Mouse (Mus musculus) adrenal gland, adult 8-10 months (tissue): ENCODE data around the gene Tprn. TPM values are rescaled to one million over a fixed set of nuclear protein-coding genes. Genes with fewer than 3 reads are reported as not detected.
A peak's percentile ranks its signal among the peaks of the same experiment; 100 is the strongest.
"Not testable (repeated sequence)": the region's sequence is repeated elsewhere in the genome, so short reads cannot be mapped to it uniquely, and the experiment has no call there.

Source experiments
- DNase-seq: peaks from one replicate; pipeline ENCODE4 v3.0.0; 2022
- total RNA-seq, 4 experiments: library from RNA; stranded (reverse); gene quantifications; 2 replicates each; pipeline ENCODE4 v1.2.4; 2022

Gene Tprn
- total RNA-seq, 4 experiments from 2014 or later, result 10.3 to 14.5 (median 11.1) TPM

GRCm38 (mm10) chr2:25237522-25237921 is 24.9 kb upstream of the Tprn start:
- no peak for DNase-seq

GRCm38 (mm10) chr2:25238106-25238505 is 24.3 kb upstream of the Tprn start:
- DNase-seq, result no peak

- no peak for DNase-seq
Measured at GRCm38 (mm10) chr2:25239766-25240165, 22.7 kb upstream of the Tprn start.

GRCm38 (mm10) chr2:25240310-25240709 is 22.1 kb upstream of the Tprn start:
- DNase-seq, result no peak

- DNase-seq, result peak; percentile 77
Measured at GRCm38 (mm10) chr2:25240723-25241437, 21.5 kb upstream of the Tprn start.

- no peak for DNase-seq
Measured at GRCm38 (mm10) chr2:25241438-25241775, 21.0 kb upstream of the Tprn start.

- DNase-seq, result no peak
Measured at GRCm38 (mm10) chr2:25242101-25242506, 20.3 kb upstream of the Tprn start, which contains the start of the genes Rnf208 and Cysrt1. TSS of gene Rnf208 (plus strand) at chr2:25242255. TSS of gene Cysrt1 (minus strand) at chr2:25242452.

- DNase-seq, result no peak
Measured at GRCm38 (mm10) chr2:25243342-25243741, 19.1 kb upstream of the Tprn start.

- DNase-seq, result no peak
Measured at GRCm38 (mm10) chr2:25244144-25244543, 18.3 kb upstream of the Tprn start.

- no peak for DNase-seq
Measured at GRCm38 (mm10) chr2:25246183-25247072, 16.0 kb upstream of the Tprn start, which contains the start of gene AL732309.1. TSS of gene AL732309.1 (minus strand) at chr2:25246863.

GRCm38 (mm10) chr2:25252331-25252730 is 10.1 kb upstream of the Tprn start:
- DNase-seq, result no peak

GRCm38 (mm10) chr2:25255284-25255779 is 7.1 kb upstream of the Tprn start, which contains the start of gene Tmem203:
TSS of gene Tmem203 (plus strand) at chr2:25255439.
- DNase-seq, result peak; percentile 76

GRCm38 (mm10) chr2:25256443-25257109 is 5.8 kb upstream of the Tprn start:
- DNase-seq, result not testable (repeated sequence)

GRCm38 (mm10) chr2:25257250-25257649 is 5.2 kb upstream of the Tprn start:
- not testable (repeated sequence) for DNase-seq

GRCm38 (mm10) chr2:25258887-25259286 is 3.5 kb upstream of the Tprn start:
- no peak for DNase-seq

GRCm38 (mm10) chr2:25261870-25262269 is 548 bp upstream of the Tprn start:
- DNase-seq, result no peak

- no peak for DNase-seq
Measured at GRCm38 (mm10) chr2:25262795-25263622, 591 bp downstream of the Tprn start.

GRCm38 (mm10) chr2:25263623-25264285 is 1.3 kb downstream of the Tprn start:
- DNase-seq, result no peak

- DNase-seq, result no peak
Measured at GRCm38 (mm10) chr2:25264286-25264660, 1.9 kb downstream of the Tprn start.

- DNase-seq, result no peak
Measured at GRCm38 (mm10) chr2:25264851-25265250, 2.4 kb downstream of the Tprn start.
